Mouse (Mus musculus) adrenal gland, adult 2 months (tissue): ENCODE data around the gene Spen. TPM values are rescaled to one million over a fixed set of nuclear protein-coding genes. Genes with fewer than 3 reads are reported as not detected.

Experiments used
- DNase-seq: peaks from one replicate; pipeline ENCODE4 v3.0.0; 2021
- polyA plus RNA-seq: library from polyadenylated mRNA; depleted of rRNA; stranded (reverse); fragments of >200 nt; gene quantifications from 2 replicates; pipeline ENCODE4 v1.2.3, GENCODE M21; 2012; rRNA removed
- total RNA-seq, 2 experiments: library from RNA; stranded (reverse); gene quantifications; 2 replicates each; pipeline ENCODE4 v1.2.3; 2021

Spen gene
- total and polyA plus RNA-seq, 3 experiments: 37.8 to 76.4 (median 55.3) TPM

- no peak for DNase-seq
Observed at GRCm38 (mm10) chr4:141420886-141421285, 117.5 kb downstream of the Spen start.

GRCm38 (mm10) chr4:141420192-141420829 lies 118.1 kb downstream of the Spen start, which contains the start of gene Hspb7:
Gene Hspb7, plus strand, starts transcription at chr4:141420779.
- no peak for DNase-seq

- peak; percentile 62 for DNase-seq
Observed at GRCm38 (mm10) chr4:141419398-141420191, 118.8 kb downstream of the Spen start.

Other genes with a start within 250 kb of the Spen start
- 10 to 100 TPM; 11.7 to 19.4 TPM for gene Epha2, start 237.4 kb downstream of the Spen start, total RNA-seq
- 18.0 and 24.1 TPM in 2 replicates for gene Epha2, start 237.4 kb downstream of the Spen start, polyA plus RNA-seq
- gene Fam131c, start 170.4 kb downstream of the Spen start, total RNA-seq: 1 to 10 TPM in 1 of 2 experiments, under 1 TPM in 1; 0.86 to 4.5 TPM
- gene Fam131c, start 170.4 kb downstream of the Spen start, polyA plus RNA-seq: 3.1 and 9.5 TPM in 2 replicates
- not detected for gene Clcnka, start 139.9 kb downstream of the Spen start, total RNA-seq
- gene Clcnka, start 139.9 kb downstream of the Spen start, polyA plus RNA-seq: 0.04 and 0.07 TPM in 2 replicates
- gene Clcnkb, start 122.6 kb downstream of the Spen start, total RNA-seq: not detected
- gene Clcnkb, start 122.6 kb downstream of the Spen start, polyA plus RNA-seq: not detected in 2 replicates
- 1 to 10 TPM in 1 of 2 experiments, under 1 TPM in 1; 0.26 to 1.1 TPM for gene Hspb7, start 117.8 kb downstream of the Spen start, total RNA-seq
- 1.1 and 1.2 TPM in 2 replicates for gene Hspb7, start 117.8 kb downstream of the Spen start, polyA plus RNA-seq
- gene Srarp, start 102.5 kb downstream of the Spen start, total RNA-seq: under 1 TPM; 0.32 to 0.55 TPM
- gene Srarp, start 102.5 kb downstream of the Spen start, polyA plus RNA-seq: 0.22 TPM in 1 of 2 replicates, not detected in the other
- 10 to 100 TPM; 15.8 to 18.7 TPM for gene Zbtb17, start 93.9 kb downstream of the Spen start, total RNA-seq
- 26.5 and 34.4 TPM in 2 replicates for gene Zbtb17, start 93.9 kb downstream of the Spen start, polyA plus RNA-seq
- 10 to 100 TPM in 1 of 2 experiments, 1 to 10 TPM in 1; 9.0 to 23.0 TPM for gene Fblim1, start 67.5 kb upstream of the Spen start, total RNA-seq
- gene Fblim1, start 67.5 kb upstream of the Spen start, polyA plus RNA-seq: 10.4 and 12.8 TPM in 2 replicates
- 1 to 10 TPM in 1 of 2 experiments, under 1 TPM in 1; 0.93 to 1.6 TPM for gene Tmem82, start 80.0 kb upstream of the Spen start, total RNA-seq
- gene Tmem82, start 80.0 kb upstream of the Spen start, polyA plus RNA-seq: 2.8 TPM in 2 replicates
- 10 to 100 TPM in 1 of 2 experiments, 1 to 10 TPM in 1; 9.2 to 14.2 TPM for gene Slc25a34, start 85.2 kb upstream of the Spen start, total RNA-seq
- 4.3 and 5.7 TPM in 2 replicates for gene Slc25a34, start 85.2 kb upstream of the Spen start, polyA plus RNA-seq
- 10 to 100 TPM; 47.8 to 73.2 TPM for gene Plekhm2, start 126.3 kb upstream of the Spen start, total RNA-seq
- 63.1 and 63.4 TPM in 2 replicates for gene Plekhm2, start 126.3 kb upstream of the Spen start, polyA plus RNA-seq
- not detected for gene Rsc1a1, start 147.0 kb upstream of the Spen start, total RNA-seq
- gene Rsc1a1, start 147.0 kb upstream of the Spen start, polyA plus RNA-seq: 4.3 and 6.8 TPM in 2 replicates
- gene Ddi2, start 184.8 kb upstream of the Spen start, total RNA-seq: 10 to 100 TPM; 38.5 to 78.4 TPM
- 16.8 and 22.1 TPM in 2 replicates for gene Ddi2, start 184.8 kb upstream of the Spen start, polyA plus RNA-seq
- 10 to 100 TPM; 25.7 to 59.4 TPM for gene Agmat, start 208.1 kb upstream of the Spen start, total RNA-seq
- 5.8 and 9.2 TPM in 2 replicates for gene Agmat, start 208.1 kb upstream of the Spen start, polyA plus RNA-seq